Mouse (Mus musculus): ENCODE data around the gene Cbx4.

DNA sequence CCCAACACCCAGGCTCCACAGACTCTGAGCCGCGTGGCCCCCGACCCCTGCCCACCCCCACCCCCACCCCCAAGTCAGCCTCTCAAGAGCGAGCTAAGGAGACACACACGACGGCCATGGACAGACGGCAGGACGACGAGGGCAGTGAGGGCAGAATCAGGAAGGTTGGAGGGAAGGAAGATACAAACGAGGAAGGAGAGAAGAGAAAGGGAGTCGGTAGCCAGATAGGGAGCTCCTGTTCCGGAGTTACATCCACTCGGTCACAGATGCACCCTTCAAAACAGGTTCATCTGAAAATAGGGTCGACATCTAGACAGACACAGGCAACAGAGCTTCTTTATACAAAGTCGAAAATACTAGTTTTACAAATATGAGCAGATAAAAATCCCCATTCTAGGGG lies 49.6 kb downstream of the Cbx4 start:
- TF ChIP-seq EP300 (IDR thresholded peaks at IDR 0.05) (no peak), CTCF (IDR thresholded peaks at IDR 0.05) (no peak)

Measured in lung, postnatal 0 days (tissue).